Mouse (Mus musculus): ENCODE data around the gene Gucy2g. TPM values are rescaled to one million over a fixed set of nuclear protein-coding genes. Genes with fewer than 3 reads are reported as not detected.
A peak's percentile ranks its signal among the peaks of the same experiment; 100 is the strongest.

Gucy2g gene
- polyA plus RNA-seq, 1 experiment from 2014 or later = not detected

- H3K36me3 ChIP-seq (replicated peaks) = no peaks in the 10 kb centered on the region
Observed at GRCm38 (mm10) chr19:55258514-55258913, 17.5 kb upstream of the Gucy2g start.

DNA sequence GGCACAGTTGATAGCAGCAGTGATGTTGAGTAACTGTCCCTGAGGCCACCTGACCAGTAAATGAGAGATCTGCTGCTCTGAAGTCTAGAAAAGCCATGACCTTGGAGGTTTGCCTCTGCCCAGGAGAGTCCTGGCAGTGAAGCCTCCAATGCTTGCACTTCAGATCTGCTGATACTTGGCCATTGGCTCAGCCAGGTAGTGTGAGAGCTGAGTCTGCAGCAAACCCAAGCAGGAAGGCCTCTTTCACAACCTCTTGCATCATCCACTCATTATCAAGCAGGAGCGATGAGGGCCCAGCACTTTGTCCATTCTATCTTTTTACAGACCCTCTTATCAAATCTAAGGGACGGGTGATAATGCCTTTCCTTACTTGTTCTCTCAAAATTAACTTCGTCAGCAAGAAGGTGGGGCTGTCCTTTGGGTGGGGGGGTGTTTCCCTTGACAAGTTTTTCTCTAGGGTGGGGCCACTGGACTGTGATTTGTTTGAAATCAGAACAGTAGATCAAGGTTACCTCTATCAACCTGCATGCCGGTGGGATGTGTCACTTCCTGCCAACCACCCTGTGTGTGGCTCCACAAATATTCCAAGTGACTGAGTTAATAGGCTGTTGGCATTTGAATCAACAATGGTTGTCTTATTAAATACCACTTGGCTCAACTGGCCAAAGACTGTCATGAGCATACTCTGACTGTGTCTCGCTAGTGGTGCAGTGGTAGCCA lies 16.8 kb upstream of the Gucy2g start:
- peaks cover 3% of the 10 kb centered on the region; the same call in 1 of the 2 replicates for H3K9me3 ChIP-seq
- peaks cover 37% of the 10 kb centered on the region for H3K4me1 ChIP-seq
- no peak overlapping the region for H3K4me3 ChIP-seq
- no peak overlapping the region for H3K27ac ChIP-seq
- DNase-seq (ENCODE audit: extremely low spot score, low spot score) = no peak
- 91% methylated on average over 5 of the region's 5 CpGs for WGBS
- H3K27me3 ChIP-seq (ENCODE audit: poor library complexity, severe bottlenecking) = no peaks in the 10 kb centered on the region
- H3K36me3 ChIP-seq (replicated peaks) = no peaks in the 10 kb centered on the region

More at GRCm38 (mm10) chr19:55258514-55258913, 17.5 kb upstream of the Gucy2g start:
- peaks cover 3% of the 10 kb centered on the region; the same call in 1 of the 2 replicates for H3K9me3 ChIP-seq
- 93% methylated on average over 5 of the region's 5 CpGs for WGBS
- H3K4me3 ChIP-seq = no peak overlapping the region
- H3K27ac ChIP-seq = no peak overlapping the region
- no peaks in the 10 kb centered on the region for H3K27me3 ChIP-seq (ENCODE audit: poor library complexity, severe bottlenecking)
- peaks cover 35% of the 10 kb centered on the region for H3K4me1 ChIP-seq
- no peak for DNase-seq (ENCODE audit: extremely low spot score, low spot score)

- Histone ChIP-seq H3K9me3 (peaks cover 4% of the 10 kb centered on the region; the same call in 1 of the 2 replicates), H3K4me1 (peaks cover 32% of the 10 kb centered on the region), H3K27me3 (ENCODE audit: poor library complexity, severe bottlenecking) (0 out of 2 replicates have a peak, but pooled peaks cover 4% of the 10 kb centered on the region), H3K36me3 (replicated peaks) (no peaks in the 10 kb centered on the region), H3K27ac (no peak overlapping the region), H3K4me3 (no peak overlapping the region)
- no peak for DNase-seq (ENCODE audit: extremely low spot score, low spot score)
- WGBS = 86% methylated on average over 9 of the region's 9 CpGs
Observed at GRCm38 (mm10) chr19:55256156-55256555, 15.1 kb upstream of the Gucy2g start.

DNA sequence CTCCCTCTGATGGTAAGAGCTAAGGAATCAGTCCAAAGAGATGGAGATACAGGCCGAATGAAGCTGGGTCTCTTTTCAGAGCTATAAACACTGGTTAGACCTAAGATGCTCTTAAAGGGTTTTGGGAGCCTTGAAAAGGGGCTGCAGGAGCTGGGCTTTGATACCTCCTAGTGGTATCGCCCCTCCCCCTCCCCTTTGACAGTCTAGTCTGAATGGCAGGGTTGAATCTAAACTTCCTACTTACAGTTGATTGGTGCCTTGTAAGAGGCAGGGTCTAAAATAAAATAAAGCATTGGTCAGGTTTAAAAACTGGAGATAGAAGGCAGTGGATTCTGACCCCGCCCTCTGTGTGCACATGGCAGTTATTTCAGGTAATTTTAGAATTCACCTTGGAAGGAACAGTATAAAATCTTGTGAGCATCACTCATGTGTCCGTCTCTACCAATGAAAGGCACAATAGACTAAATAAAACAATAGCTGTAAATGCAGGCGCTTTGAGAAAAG lies 13.5 kb upstream of the Gucy2g start:
- Histone ChIP-seq H3K36me3 (replicated peaks) (no peaks in the 10 kb centered on the region), H3K4me3 (peak overlapping the region; percentile 58), H3K27ac (peak overlapping the region; percentile 90), H3K4me1 (peaks cover 32% of the 10 kb centered on the region), H3K27me3 (ENCODE audit: poor library complexity, severe bottlenecking) (0 out of 2 replicates have a peak, but pooled peaks cover 4% of the 10 kb centered on the region), H3K9me3 (peaks cover 4% of the 10 kb centered on the region; the same call in 1 of the 2 replicates)
- peak; percentile 57 for DNase-seq (ENCODE audit: extremely low spot score, low spot score)
- 8% methylated on average over 5 of the region's 5 CpGs for WGBS

- peaks cover 32% of the 10 kb centered on the region for H3K4me1 ChIP-seq
- peak overlapping the region; percentile 58 for H3K4me3 ChIP-seq
- DNase-seq (ENCODE audit: extremely low spot score, low spot score) = peak; percentile 58
- no peaks in the 10 kb centered on the region for H3K36me3 ChIP-seq (replicated peaks)
- under 1% methylated on average over 32 of the region's 32 CpGs for WGBS
- H3K27ac ChIP-seq = peak overlapping the region; percentile 90
- peaks cover 4% of the 10 kb centered on the region; the same call in 1 of the 2 replicates for H3K9me3 ChIP-seq
- 0 out of 2 replicates have a peak, but pooled peaks cover 4% of the 10 kb centered on the region for H3K27me3 ChIP-seq (ENCODE audit: poor library complexity, severe bottlenecking)
Observed at GRCm38 (mm10) chr19:55253570-55254441, 12.8 kb upstream of the Gucy2g start.

DNA sequence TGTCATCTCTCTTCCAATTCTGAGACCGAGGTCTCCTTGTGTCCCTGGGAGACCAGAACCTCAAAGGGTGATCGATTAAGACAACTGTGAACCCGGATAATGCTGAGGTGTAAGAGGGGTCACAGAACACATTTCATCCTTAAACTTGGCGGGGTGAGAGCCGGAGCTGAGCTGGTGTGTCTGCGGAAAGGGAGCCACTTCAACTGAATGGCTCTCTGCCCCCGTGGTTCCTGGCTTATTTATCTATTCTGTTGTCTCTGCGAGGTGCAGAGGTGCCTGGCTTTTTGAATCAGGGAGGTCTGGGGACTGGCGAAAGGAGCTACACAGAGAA lies 12.2 kb upstream of the Gucy2g start:
- WGBS = 6% methylated on average over 9 of the region's 9 CpGs
- no peaks in the 10 kb centered on the region for H3K36me3 ChIP-seq (replicated peaks)
- peaks cover 32% of the 10 kb centered on the region for H3K4me1 ChIP-seq
- peak; percentile 45 for DNase-seq (ENCODE audit: extremely low spot score, low spot score)
- H3K9me3 ChIP-seq = peaks cover 4% of the 10 kb centered on the region; the same call in 1 of the 2 replicates
- 0 out of 2 replicates have a peak, but pooled peaks cover 4% of the 10 kb centered on the region for H3K27me3 ChIP-seq (ENCODE audit: poor library complexity, severe bottlenecking)
- peak overlapping the region; percentile 90 for H3K27ac ChIP-seq
- H3K4me3 ChIP-seq = peak overlapping the region; percentile 58

DNA sequence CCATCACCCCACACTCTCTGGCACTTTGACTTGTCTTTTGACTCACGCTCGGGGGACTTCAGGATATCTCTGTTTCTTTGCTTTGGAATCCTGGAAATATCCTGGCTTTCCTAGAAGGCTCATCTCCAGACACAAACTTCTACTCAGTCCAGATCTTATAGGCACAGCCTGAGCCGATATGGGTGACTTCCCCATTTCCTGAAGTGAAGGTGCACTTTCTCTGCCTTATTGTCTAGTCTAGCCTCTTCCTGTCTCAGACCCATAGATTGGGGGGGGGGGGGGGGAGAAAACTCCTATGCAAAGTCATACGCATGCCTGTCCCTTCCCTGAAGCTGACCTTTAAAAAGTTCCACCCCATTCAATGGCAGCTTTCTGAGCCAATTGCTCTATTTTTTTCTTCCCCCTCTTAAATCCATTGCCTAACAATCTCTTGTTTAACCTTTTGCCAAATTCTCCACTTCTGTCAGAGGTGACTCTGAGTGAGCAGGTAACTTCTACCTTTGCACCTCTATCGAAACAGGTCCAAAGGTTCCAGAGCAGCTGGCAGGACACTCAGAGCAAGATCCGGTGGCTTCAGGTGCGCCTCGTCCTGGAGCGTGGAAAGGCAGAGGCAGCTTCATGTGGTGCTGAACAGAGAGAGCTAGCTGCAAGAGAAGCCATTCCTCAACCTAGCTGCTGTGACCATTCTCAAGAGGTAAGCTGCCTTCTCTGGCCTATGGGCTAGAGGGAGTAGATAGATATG lies 10.5 kb upstream of the Gucy2g start, which contains the start of gene Acsl5:
TSS of gene Acsl5 (plus strand) at position 556 of the 742 bp plus-strand sequence.
- WGBS = 95% methylated on average over 9 of the region's 9 CpGs
- Histone ChIP-seq H3K4me3 (no peak within 1 kb of the TSS), H3K9me3 (peaks cover 4% of the 10 kb centered on the region; the same call in 1 of the 2 replicates), H3K4me1 (peaks cover 32% of the 10 kb centered on the region), H3K27ac (no peak within 1 kb of the TSS), H3K27me3 (ENCODE audit: poor library complexity, severe bottlenecking) (0 out of 2 replicates have a peak, but pooled peaks cover 4% of the 10 kb centered on the region), H3K36me3 (replicated peaks) (no peaks in the 10 kb centered on the region)
- DNase-seq (ENCODE audit: extremely low spot score, low spot score) = no peak

DNA sequence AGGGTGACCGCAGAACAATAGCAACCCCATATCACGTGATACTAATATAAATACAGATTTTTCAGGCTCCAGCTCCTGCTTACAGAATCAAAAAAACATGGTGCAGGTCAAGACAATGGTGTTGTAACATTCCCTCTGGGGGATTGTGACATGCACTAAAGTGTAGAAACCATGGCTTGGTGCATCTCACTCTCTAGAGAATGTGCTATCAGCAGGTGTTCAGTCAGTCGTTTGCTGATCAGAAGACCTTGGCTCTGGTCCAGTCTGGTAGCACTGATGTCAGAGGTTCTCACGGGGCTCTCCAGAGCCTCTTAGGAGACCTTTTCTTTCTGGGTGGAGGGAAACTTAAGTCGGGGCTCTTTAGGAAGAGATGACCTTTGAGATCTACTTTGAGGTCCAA lies 9.4 kb upstream of the Gucy2g start:
- Histone ChIP-seq H3K9me3 (peaks cover 4% of the 10 kb centered on the region; the same call in 1 of the 2 replicates), H3K4me3 (no peak overlapping the region), H3K27me3 (ENCODE audit: poor library complexity, severe bottlenecking) (0 out of 2 replicates have a peak, but pooled peaks cover 4% of the 10 kb centered on the region), H3K4me1 (peaks cover 27% of the 10 kb centered on the region), H3K27ac (no peak overlapping the region), H3K36me3 (replicated peaks) (no peaks in the 10 kb centered on the region)
- DNase-seq (ENCODE audit: extremely low spot score, low spot score) = no peak
- WGBS = 92% methylated on average over 5 of the region's 5 CpGs

DNA sequence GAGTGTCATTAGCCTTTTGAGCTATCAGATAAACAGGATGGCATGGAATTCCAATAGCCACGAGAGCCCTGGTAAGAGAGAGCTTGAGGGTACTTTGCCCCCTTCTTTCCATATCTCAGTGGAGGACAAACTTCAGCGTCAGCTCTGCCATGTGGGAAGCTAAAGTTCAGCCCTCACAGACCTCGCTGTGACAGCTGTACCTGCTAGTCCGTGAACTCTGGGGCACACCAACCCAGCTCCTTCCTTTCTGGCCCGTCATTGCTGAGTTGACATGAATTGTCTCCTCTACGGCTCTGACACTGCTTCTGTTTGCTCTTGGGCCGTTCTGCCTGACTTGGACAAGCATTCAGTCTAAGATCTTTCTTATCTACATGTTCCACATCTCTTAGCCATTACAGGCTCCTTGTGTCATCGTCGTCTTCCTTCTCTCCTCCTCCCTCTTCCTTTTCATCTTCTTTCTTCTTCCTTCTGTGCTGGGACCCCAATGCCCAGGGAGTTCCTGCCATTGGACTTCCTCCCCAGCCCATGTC lies 7.0 kb upstream of the Gucy2g start:
- H3K4me1 ChIP-seq = peaks cover 12% of the 10 kb centered on the region
- 82% methylated on average over 9 of the region's 9 CpGs for WGBS
- no peaks in the 10 kb centered on the region for H3K36me3 ChIP-seq (replicated peaks)
- DNase-seq (ENCODE audit: extremely low spot score, low spot score) = no peak
- no peak overlapping the region for H3K27ac ChIP-seq
- H3K27me3 ChIP-seq (ENCODE audit: poor library complexity, severe bottlenecking) = 0 out of 2 replicates have a peak, but pooled peaks cover 4% of the 10 kb centered on the region
- peaks cover 4% of the 10 kb centered on the region; the same call in 1 of the 2 replicates for H3K9me3 ChIP-seq
- H3K4me3 ChIP-seq = no peak overlapping the region

- WGBS = 90% methylated on average over 5 of the region's 5 CpGs
- H3K4me1 ChIP-seq = peaks cover 8% of the 10 kb centered on the region
- H3K27ac ChIP-seq = no peak overlapping the region
- DNase-seq (ENCODE audit: extremely low spot score, low spot score) = no peak
- peaks cover 4% of the 10 kb centered on the region; the same call in 1 of the 2 replicates for H3K9me3 ChIP-seq
- no peaks in the 10 kb centered on the region for H3K36me3 ChIP-seq (replicated peaks)
- H3K4me3 ChIP-seq = no peak overlapping the region
- H3K27me3 ChIP-seq (ENCODE audit: poor library complexity, severe bottlenecking) = 0 out of 2 replicates have a peak, but pooled peaks cover 4% of the 10 kb centered on the region
Observed at GRCm38 (mm10) chr19:55247563-55247962, 6.5 kb upstream of the Gucy2g start.

GRCm38 (mm10) chr19:55244791-55245231 lies 3.8 kb upstream of the Gucy2g start:
- Histone ChIP-seq H3K4me3 (no peak overlapping the region), H3K9me3 (no peaks in the 10 kb centered on the region), H3K27ac (no peak overlapping the region), H3K27me3 (ENCODE audit: poor library complexity, severe bottlenecking) (no peaks in the 10 kb centered on the region), H3K36me3 (replicated peaks) (no peaks in the 10 kb centered on the region), H3K4me1 (peaks cover 8% of the 10 kb centered on the region)
- DNase-seq (ENCODE audit: extremely low spot score, low spot score) = no peak
- 36% methylated on average over 7 of the region's 7 CpGs for WGBS
